Mouse (Mus musculus): ENCODE measurements around the gene Daw1. TPM values are rescaled to one million over a fixed set of nuclear protein-coding genes. Genes with fewer than 3 reads are reported as not detected.

The Daw1 gene
- polyA plus RNA-seq, 1 experiment from 2014 or later = not detected

GRCm38 (mm10) chr1:83218260-83218659 is 58.7 kb downstream of the Daw1 start:
- WGBS (ENCODE audit: insufficient replicate concordance) = 7% methylated on average over 1 of the region's 1 CpGs
- Histone ChIP-seq H3K27ac (no peak overlapping the region), H3K4me1 (no peaks in the 10 kb centered on the region), H3K27me3 (replicated peaks) (no peaks in the 10 kb centered on the region), H3K9ac (no peak overlapping the region), H3K36me3 (no peaks in the 10 kb centered on the region), H3K9me3 (replicated peaks) (0 out of 2 replicates have a peak, but pooled peaks cover 5% of the 10 kb centered on the region), H3K4me2 (no peak overlapping the region), H3K4me3 (no peak overlapping the region)
- no peak for ATAC-seq

- Histone ChIP-seq H3K4me1 (no peaks in the 10 kb centered on the region), H3K4me3 (no peak overlapping the region), H3K9me3 (replicated peaks) (no peaks in the 10 kb centered on the region), H3K36me3 (no peaks in the 10 kb centered on the region), H3K9ac (no peak overlapping the region), H3K27ac (no peak overlapping the region), H3K27me3 (replicated peaks) (no peaks in the 10 kb centered on the region), H3K4me2 (no peak overlapping the region)
- WGBS (ENCODE audit: insufficient replicate concordance) = 48% methylated on average over 1 of the region's 1 CpGs
- ATAC-seq = no peak
Measured at GRCm38 (mm10) chr1:83223072-83223471, 63.5 kb downstream of the Daw1 start.

GRCm38 (mm10) chr1:83224423-83224960 is 64.9 kb downstream of the Daw1 start:
- Histone ChIP-seq H3K4me1 (no peaks in the 10 kb centered on the region), H3K9ac (no peak overlapping the region), H3K9me3 (replicated peaks) (no peaks in the 10 kb centered on the region), H3K27ac (no peak overlapping the region), H3K36me3 (no peaks in the 10 kb centered on the region), H3K27me3 (replicated peaks) (no peaks in the 10 kb centered on the region), H3K4me3 (no peak overlapping the region), H3K4me2 (no peak overlapping the region)
- no peak for ATAC-seq

- Histone ChIP-seq H3K27me3 (replicated peaks) (no peaks in the 10 kb centered on the region), H3K9ac (no peak overlapping the region), H3K27ac (no peak overlapping the region), H3K4me1 (no peaks in the 10 kb centered on the region), H3K9me3 (replicated peaks) (no peaks in the 10 kb centered on the region), H3K4me3 (no peak overlapping the region), H3K4me2 (no peak overlapping the region), H3K36me3 (no peaks in the 10 kb centered on the region)
- 55% methylated on average over 3 of the region's 3 CpGs for WGBS (ENCODE audit: insufficient replicate concordance)
- ATAC-seq = no peak
Measured at GRCm38 (mm10) chr1:83227946-83228345, 68.4 kb downstream of the Daw1 start.

GRCm38 (mm10) chr1:83248235-83248746 is 88.7 kb downstream of the Daw1 start:
- no peak for ATAC-seq
- H3K4me2 ChIP-seq = no peak overlapping the region
- WGBS (ENCODE audit: insufficient replicate concordance) = 63% methylated on average over 1 of the region's 1 CpGs
- H3K27ac ChIP-seq = no peak overlapping the region
- no peaks in the 10 kb centered on the region for H3K4me1 ChIP-seq
- H3K9me3 ChIP-seq (replicated peaks) = no peaks in the 10 kb centered on the region
- H3K36me3 ChIP-seq = no peaks in the 10 kb centered on the region
- no peak overlapping the region for H3K9ac ChIP-seq
- H3K27me3 ChIP-seq (replicated peaks) = no peaks in the 10 kb centered on the region
- H3K4me3 ChIP-seq = no peak overlapping the region

GRCm38 (mm10) chr1:83251746-83252145 is 92.2 kb downstream of the Daw1 start:
- Histone ChIP-seq H3K27ac (no peak overlapping the region), H3K4me1 (no peaks in the 10 kb centered on the region), H3K36me3 (no peaks in the 10 kb centered on the region), H3K27me3 (replicated peaks) (no peaks in the 10 kb centered on the region), H3K4me2 (no peak overlapping the region), H3K9me3 (replicated peaks) (no peaks in the 10 kb centered on the region), H3K9ac (no peak overlapping the region), H3K4me3 (no peak overlapping the region)
- WGBS (ENCODE audit: insufficient replicate concordance) = 43% methylated on average over 1 of the region's 1 CpGs
- ATAC-seq = no peak

Other genes starting within 250 kb of the Daw1 start
- gene A030005L19Rik, start 246.4 kb upstream of the Daw1 start, polyA plus RNA-seq (2016; fragmentation: Nextera tagmentation; extraction: Ambion mirVana) = 0.46 TPM in 1 of 2 replicates, not detected in the other
- gene A030014E15Rik, start 234.8 kb upstream of the Daw1 start, polyA plus RNA-seq (2016; fragmentation: Nextera tagmentation; extraction: Ambion mirVana) = not detected in 2 replicates
- gene Gm6217, start 228.4 kb upstream of the Daw1 start, polyA plus RNA-seq (2016; fragmentation: Nextera tagmentation; extraction: Ambion mirVana) = not detected in 2 replicates
- gene A030003K21Rik, start 216.4 kb upstream of the Daw1 start, polyA plus RNA-seq (2016; fragmentation: Nextera tagmentation; extraction: Ambion mirVana) = not detected in 2 replicates
- not detected in 2 replicates for gene Gm7544, start 203.7 kb upstream of the Daw1 start, polyA plus RNA-seq (2016; fragmentation: Nextera tagmentation; extraction: Ambion mirVana)
- not detected in 2 replicates for gene Gm47955, start 199.5 kb upstream of the Daw1 start, polyA plus RNA-seq (2016; fragmentation: Nextera tagmentation; extraction: Ambion mirVana)
- not detected in 2 replicates for gene Gm47959, start 159.2 kb upstream of the Daw1 start, polyA plus RNA-seq (2016; fragmentation: Nextera tagmentation; extraction: Ambion mirVana)
- gene Slc19a3, start 121.3 kb upstream of the Daw1 start, polyA plus RNA-seq (2016; fragmentation: Nextera tagmentation; extraction: Ambion mirVana) = 0.15 and 0.33 TPM in 2 replicates
- not detected in 2 replicates for gene Krtap28-10, start 117.3 kb upstream of the Daw1 start, polyA plus RNA-seq (2016; fragmentation: Nextera tagmentation; extraction: Ambion mirVana)
- gene Gm47969, start 114.8 kb upstream of the Daw1 start, polyA plus RNA-seq (2016; fragmentation: Nextera tagmentation; extraction: Ambion mirVana) = not detected in 2 replicates
- not detected in 2 replicates for gene A030005K14Rik, start 100.4 kb upstream of the Daw1 start, polyA plus RNA-seq (2016; fragmentation: Nextera tagmentation; extraction: Ambion mirVana)
- not detected in 2 replicates for gene Krtap28-13, start 98.8 kb upstream of the Daw1 start, polyA plus RNA-seq (2016; fragmentation: Nextera tagmentation; extraction: Ambion mirVana)
- gene Ccl20, start 43.0 kb upstream of the Daw1 start, polyA plus RNA-seq (2016; fragmentation: Nextera tagmentation; extraction: Ambion mirVana) = 0.21 TPM in 1 of 2 replicates, not detected in the other
- gene Sphkap, start 248.4 kb downstream of the Daw1 start, polyA plus RNA-seq (2016; fragmentation: Nextera tagmentation; extraction: Ambion mirVana) = 0.10 and 0.19 TPM in 2 replicates

Data from liver, embryonic 12.5 days (tissue).